Mouse (Mus musculus) effector memory CD4-positive, alpha-beta T cell, adult 7 months (primary cell): ENCODE measurements around the gene Vmn1r107. TPM values are rescaled to one million over a fixed set of nuclear protein-coding genes. Genes with fewer than 3 reads are reported as not detected.

ENCODE experiments used
- polyA plus RNA-seq: library from polyadenylated mRNA; unstranded; fragments of 100-300 nt; shearing (Covaris generic); gene quantifications from one replicate; pipeline ENCODE4 v1.2.1, GENCODE M21; 2017

Gene Vmn1r107
- 1.1 TPM for polyA plus RNA-seq

GRCm38 (mm10) chr7:20668618-20669017 is at the start of gene Vmn1r107:
Gene Vmn1r107, plus strand, starts transcription at chr7:20668918.

GRCm38 (mm10) chr7:20703116-20703515 is 34.4 kb downstream of the Vmn1r107 start, which contains the start of gene Vmn1r111:
Gene Vmn1r111, minus strand, starts transcription at chr7:20703216.

Other genes starting within 250 kb of the Vmn1r107 start
- not detected for gene Vmn1r101, start 226.3 kb upstream of the Vmn1r107 start, polyA plus RNA-seq
- gene Gm10670, start 194.0 kb upstream of the Vmn1r107 start, polyA plus RNA-seq, result 1.2 TPM
- gene Vmn1r103, start 158.4 kb upstream of the Vmn1r107 start, polyA plus RNA-seq, result not detected
- gene Vmn1r104, start 135.1 kb upstream of the Vmn1r107 start, polyA plus RNA-seq, result not detected
- not detected for gene Gm5726, start 123.2 kb upstream of the Vmn1r107 start, polyA plus RNA-seq
- gene Gm4141, start 92.7 kb upstream of the Vmn1r107 start, polyA plus RNA-seq, result not detected
- 0.65 TPM for gene Gm4513, start 69.9 kb upstream of the Vmn1r107 start, polyA plus RNA-seq
- gene Vmn1r111, start 34.3 kb downstream of the Vmn1r107 start, polyA plus RNA-seq, result not detected
- gene Gm10668, start 61.7 kb downstream of the Vmn1r107 start, polyA plus RNA-seq, result not detected
- not detected for gene Vmn1r112, start 102.3 kb downstream of the Vmn1r107 start, polyA plus RNA-seq
- gene Vmn1r113, start 118.4 kb downstream of the Vmn1r107 start, polyA plus RNA-seq, result not detected
- gene Vmn1r114, start 143.3 kb downstream of the Vmn1r107 start, polyA plus RNA-seq, result not detected
- not detected for gene Vmn1r115, start 176.1 kb downstream of the Vmn1r107 start, polyA plus RNA-seq
- not detected for gene Vmn1r116, start 203.3 kb downstream of the Vmn1r107 start, polyA plus RNA-seq
- gene Vmn1r117, start 215.2 kb downstream of the Vmn1r107 start, polyA plus RNA-seq, result not detected
- gene Vmn1r118, start 243.4 kb downstream of the Vmn1r107 start, polyA plus RNA-seq, result not detected